Mouse (Mus musculus): ENCODE measurements around the gene Sema6d.

- TF ChIP-seq POLR2A (IDR thresholded peaks at IDR 0.05; ENCODE audit: borderline replicate concordance, low read depth, low read length) = no peak
- no peak for TF ChIP-seq CTCF (IDR thresholded peaks at IDR 0.05; ENCODE audit: low read depth, low read length)
These were observed 111.7 kb downstream of the Sema6d start for GRCm38 (mm10) chr2:124201493-124201892.
